Mouse (Mus musculus): ENCODE measurements around the gene Fam98c. TPM values are rescaled to one million over a fixed set of nuclear protein-coding genes. Genes with fewer than 3 reads are reported as not detected.
"Not testable (repeated sequence)": the region's sequence is repeated elsewhere in the genome, so short reads cannot be mapped to it uniquely, and the experiment has no call there.

Gene Fam98c
- polyA plus RNA-seq (2014; fragmentation: Nextera tagmentation; extraction: Ambion mirVana) = 13.9 and 14.4 TPM in 2 replicates

DNA sequence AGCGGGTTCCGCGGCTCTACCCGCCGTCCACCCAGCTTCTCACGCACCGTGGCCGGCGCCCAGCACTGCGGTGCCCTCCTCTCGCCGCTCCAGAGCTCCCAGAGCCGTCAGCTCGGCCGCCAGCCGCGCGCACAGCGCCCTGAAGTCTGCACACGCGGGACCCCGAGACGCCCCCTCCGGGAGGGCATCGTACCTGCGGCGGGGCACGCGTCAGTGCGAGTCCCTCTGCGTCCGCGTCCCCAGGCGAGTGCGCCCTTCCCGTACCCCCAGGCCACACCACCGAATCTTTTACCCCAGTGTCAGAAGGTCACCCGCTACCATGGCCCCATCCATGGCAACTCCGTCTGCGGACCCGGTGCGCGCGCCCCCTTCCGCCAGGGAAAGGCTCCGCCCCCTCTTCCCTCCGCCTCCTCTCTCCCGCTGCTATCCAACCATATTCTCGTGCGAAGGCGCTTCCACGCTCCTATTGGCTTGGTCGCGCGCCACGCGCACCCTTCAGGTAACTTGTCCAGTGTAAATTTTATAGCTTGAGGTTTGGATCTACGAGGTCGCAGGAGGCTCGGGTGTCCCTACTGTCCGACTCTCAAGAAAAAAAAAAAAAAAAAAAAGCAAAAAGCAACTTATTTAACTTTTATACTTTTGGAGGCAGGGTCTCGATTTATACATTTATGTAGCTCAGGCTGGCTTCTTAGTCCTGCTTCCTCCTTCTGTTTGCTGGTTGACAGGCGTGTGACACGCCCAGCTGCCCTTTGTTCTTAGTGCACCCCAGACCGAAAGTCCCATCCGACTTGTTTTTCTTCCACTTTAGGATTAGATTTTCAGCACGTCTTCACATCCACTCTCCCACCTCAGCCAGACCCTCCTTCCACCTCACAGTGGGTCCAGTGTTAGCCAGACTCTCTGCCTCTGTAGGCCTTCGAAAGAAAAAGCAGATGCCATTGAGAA lies at the start of gene Fam98c:
Gene Fam98c (minus strand): TSS at position 397 of the 945 bp plus-strand sequence.
- 4% methylated on average over 54 of the region's 68 CpGs for WGBS
- H3K4me2 ChIP-seq (ENCODE audit: low read length) = peak within 1 kb of the TSS; percentile 93
- peak; percentile 68 for ATAC-seq (ENCODE audit: insufficient number of reproducible peaks, insufficient read depth, low FRiP score, low read depth)
- H3K4me1 ChIP-seq (ENCODE audit: control insufficient read depth in 2 of 2, insufficient read depth in 2 of 2, low read length in 2 of 2) = peaks cover 4 to 7% of the 10 kb centered on the region in 2 experiments; a peak in 2 of 4 replicates
- peaks cover 6% of the 10 kb centered on the region; the same call in 1 of the 2 replicates for H3K9me3 ChIP-seq (ENCODE audit: control insufficient read depth, low read length)
- peaks cover 13% of the 10 kb centered on the region for H3K27me3 ChIP-seq (ENCODE audit: control insufficient read depth, insufficient read depth, low read length)
- no peaks in the 10 kb centered on the region for H3K36me3 ChIP-seq (ENCODE audit: control insufficient read depth, insufficient read depth, low read length)
- peak within 1 kb of the TSS; percentile 62 to 65 for H3K4me3 ChIP-seq (ENCODE audit: control insufficient read depth in 1 of 2, insufficient read depth in 1 of 2, low read depth in 1 of 2, low read length in 2 of 2)
- H3K27ac ChIP-seq (replicated peaks in 1 of 2; ENCODE audit: control insufficient read depth in 1 of 2, insufficient read depth in 1 of 2, low read depth in 2 of 2, low read length in 2 of 2) = peak within 1 kb of the TSS; percentile 20 to 85; a peak in 3 of 4 replicates
- peak within 1 kb of the TSS; percentile 85 for H3K9ac ChIP-seq (ENCODE audit: low read length)

DNA sequence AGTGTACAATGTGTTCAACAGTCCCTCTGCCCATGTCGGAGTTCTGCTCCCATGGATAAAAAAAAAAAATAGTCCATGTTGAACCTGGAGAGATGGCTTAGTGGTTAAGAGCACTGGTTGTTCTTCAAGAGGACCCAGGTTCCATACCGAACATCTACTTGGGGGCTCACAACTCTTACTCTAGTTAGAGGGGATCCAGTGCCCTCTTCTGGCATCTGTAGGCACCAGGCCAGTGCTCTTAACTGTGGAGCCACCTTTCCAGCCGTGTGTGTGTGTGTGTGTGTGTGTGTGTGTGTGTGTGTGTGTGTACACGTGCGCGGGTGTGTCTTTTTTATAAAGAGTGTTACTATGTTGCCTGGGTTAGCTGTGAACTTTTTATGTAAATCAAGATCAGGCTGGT lies 46.5 kb upstream of the Fam98c start:
- no peak overlapping the region for H3K27ac ChIP-seq (replicated peaks in 1 of 2; ENCODE audit: control insufficient read depth in 1 of 2, insufficient read depth in 1 of 2, low read depth in 2 of 2, low read length in 2 of 2)
- H3K4me2 ChIP-seq (ENCODE audit: low read length) = no peak overlapping the region
- WGBS = 85% methylated on average over 6 of the region's 6 CpGs
- H3K9ac ChIP-seq (ENCODE audit: low read length) = no peak overlapping the region
- no peak overlapping the region for H3K4me3 ChIP-seq (ENCODE audit: control insufficient read depth in 1 of 2, insufficient read depth in 1 of 2, low read depth in 1 of 2, low read length in 2 of 2)
- H3K27me3 ChIP-seq (ENCODE audit: control insufficient read depth, insufficient read depth, low read length) = no peaks in the 10 kb centered on the region
- H3K36me3 ChIP-seq (ENCODE audit: control insufficient read depth, insufficient read depth, low read length) = no peaks in the 10 kb centered on the region
- ATAC-seq (ENCODE audit: insufficient number of reproducible peaks, insufficient read depth, low FRiP score, low read depth) = no peak
- no peaks in the 10 kb centered on the region for H3K4me1 ChIP-seq (ENCODE audit: control insufficient read depth in 2 of 2, insufficient read depth in 2 of 2, low read length in 2 of 2)
- no peaks in the 10 kb centered on the region for H3K9me3 ChIP-seq (ENCODE audit: control insufficient read depth, low read length)

DNA sequence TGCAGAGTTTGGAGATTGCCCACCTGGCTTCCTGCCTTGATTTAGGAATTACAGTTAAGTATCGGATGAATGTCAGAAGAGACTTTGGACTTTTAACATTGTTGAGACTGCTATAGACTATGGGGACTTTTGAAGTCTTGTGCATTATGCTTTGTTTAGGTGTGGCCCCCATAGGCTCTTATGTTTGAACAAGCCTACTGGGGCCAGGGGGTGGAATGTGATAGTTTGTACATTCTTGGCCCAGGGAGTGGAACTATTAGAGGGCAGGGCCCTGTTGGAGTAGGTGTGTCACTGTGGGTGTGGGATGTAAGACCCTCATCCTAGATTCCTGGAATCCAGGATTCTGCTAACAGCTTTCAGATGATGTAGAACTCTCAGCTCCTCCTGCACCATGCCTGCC lies 38.2 kb upstream of the Fam98c start:
- H3K36me3 ChIP-seq (ENCODE audit: control insufficient read depth, insufficient read depth, low read length); H3K4me1 ChIP-seq (ENCODE audit: control insufficient read depth in 2 of 2, insufficient read depth in 2 of 2, low read length in 2 of 2); H3K27me3 ChIP-seq (ENCODE audit: control insufficient read depth, insufficient read depth, low read length); H3K27ac ChIP-seq (replicated peaks in 1 of 2; ENCODE audit: control insufficient read depth in 1 of 2, insufficient read depth in 1 of 2, low read depth in 2 of 2, low read length in 2 of 2); H3K4me3 ChIP-seq (ENCODE audit: control insufficient read depth in 1 of 2, insufficient read depth in 1 of 2, low read depth in 1 of 2, low read length in 2 of 2); H3K4me2 ChIP-seq (ENCODE audit: low read length); H3K9me3 ChIP-seq (ENCODE audit: control insufficient read depth, low read length); ATAC-seq (ENCODE audit: insufficient number of reproducible peaks, insufficient read depth, low FRiP score, low read depth); H3K9ac ChIP-seq (ENCODE audit: low read length): not testable (repeated sequence)
- 83% methylated on average over 1 of the region's 1 CpGs for WGBS

DNA sequence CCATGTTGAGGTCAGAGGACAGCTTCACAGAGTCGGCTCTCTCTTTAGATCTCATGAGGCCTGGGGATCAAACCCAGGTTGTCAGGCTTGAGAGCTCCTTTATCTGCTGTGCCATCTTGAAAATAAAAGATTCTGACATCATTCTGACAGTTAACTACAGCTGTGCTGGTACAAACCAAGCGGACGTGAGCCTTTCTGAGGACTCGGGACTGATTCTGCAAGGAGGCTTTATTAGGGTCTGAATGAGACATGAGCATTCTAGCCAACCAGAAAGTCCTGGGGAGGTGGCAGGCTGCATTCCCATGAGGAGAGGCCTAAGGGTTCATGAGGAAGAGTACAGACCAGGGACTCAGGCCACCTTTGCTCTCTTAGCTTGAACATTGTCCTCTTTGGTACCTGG lies 25.3 kb upstream of the Fam98c start:
- H3K4me2 ChIP-seq (ENCODE audit: low read length); H3K4me3 ChIP-seq (ENCODE audit: control insufficient read depth in 1 of 2, insufficient read depth in 1 of 2, low read depth in 1 of 2, low read length in 2 of 2); H3K27me3 ChIP-seq (ENCODE audit: control insufficient read depth, insufficient read depth, low read length); ATAC-seq (ENCODE audit: insufficient number of reproducible peaks, insufficient read depth, low FRiP score, low read depth); H3K9ac ChIP-seq (ENCODE audit: low read length); H3K9me3 ChIP-seq (ENCODE audit: control insufficient read depth, low read length); H3K27ac ChIP-seq (replicated peaks in 1 of 2; ENCODE audit: control insufficient read depth in 1 of 2, insufficient read depth in 1 of 2, low read depth in 2 of 2, low read length in 2 of 2): not testable (repeated sequence)
- Histone ChIP-seq H3K4me1 (ENCODE audit: control insufficient read depth in 2 of 2, insufficient read depth in 2 of 2, low read length in 2 of 2) (peaks cover 6 to 15% of the 10 kb centered on the region in 2 experiments), H3K36me3 (ENCODE audit: control insufficient read depth, insufficient read depth, low read length) (peaks cover 23% of the 10 kb centered on the region)
- WGBS = 87% methylated on average over 4 of the region's 4 CpGs

DNA sequence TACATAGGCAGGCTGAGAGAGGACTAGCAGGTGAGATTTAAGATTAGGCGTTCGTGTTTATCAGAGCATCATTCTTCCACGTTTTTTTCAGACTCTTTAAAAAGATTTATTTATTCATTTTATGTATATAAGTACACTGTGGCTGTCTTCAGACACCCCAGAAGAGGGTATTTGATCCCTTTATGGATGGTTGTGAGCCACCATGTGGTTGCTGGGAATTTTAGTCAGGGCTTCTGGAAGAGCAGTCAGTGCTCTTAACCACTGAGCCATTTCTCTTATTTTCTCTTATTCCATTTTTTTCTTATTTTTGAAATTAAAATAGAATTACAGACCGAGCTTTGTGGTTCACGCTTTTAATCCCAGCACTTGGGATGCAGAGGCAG lies 24.8 kb upstream of the Fam98c start:
- H3K27ac ChIP-seq (replicated peaks in 1 of 2; ENCODE audit: control insufficient read depth in 1 of 2, insufficient read depth in 1 of 2, low read depth in 2 of 2, low read length in 2 of 2) = no peak overlapping the region
- 39% methylated on average over 5 of the region's 5 CpGs for WGBS

DNA sequence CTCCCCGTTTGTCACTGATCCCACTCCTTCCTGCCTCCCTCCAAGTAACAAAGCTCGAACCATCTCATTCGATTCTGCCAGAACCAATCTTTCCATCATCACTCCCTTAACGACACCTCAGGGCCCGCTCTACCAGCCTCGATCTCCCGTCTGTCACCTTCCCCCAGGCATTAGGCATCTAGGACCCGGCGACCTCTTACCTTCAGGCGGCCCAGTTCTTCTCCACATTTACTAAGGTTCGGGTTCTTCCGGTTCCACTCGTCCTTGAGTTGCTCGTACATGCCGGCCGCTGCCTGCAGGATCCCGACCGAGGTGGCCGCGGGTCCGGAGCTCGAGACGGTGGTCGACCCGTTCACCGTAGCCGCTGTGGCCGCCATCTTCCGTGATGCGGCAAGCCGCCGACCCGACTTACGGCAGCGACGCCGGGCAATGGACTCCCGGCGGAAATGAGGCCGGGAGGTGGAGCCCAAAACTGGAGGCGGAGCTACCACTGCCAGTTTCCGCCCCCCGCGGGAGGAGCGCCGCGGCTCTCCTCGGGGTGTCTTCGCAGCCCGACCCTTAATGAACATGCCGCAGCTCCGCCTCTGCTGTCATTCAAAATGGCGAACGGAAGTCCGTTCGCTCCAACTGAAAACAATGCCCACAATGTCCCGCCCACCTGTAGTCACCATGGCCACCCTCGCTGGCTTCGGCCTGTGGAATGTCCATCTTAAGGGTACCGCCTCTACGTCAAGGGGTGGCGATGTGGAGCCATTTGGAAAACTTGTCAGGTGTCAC lies 24.2 kb upstream of the Fam98c start, which contains the start of gene Psmd8:
Gene Psmd8 (minus strand): TSS at position 625 of the 777 bp plus-strand sequence.
- peak within 1 kb of the TSS; percentile 71 to 87 for H3K4me3 ChIP-seq (ENCODE audit: control insufficient read depth in 1 of 2, insufficient read depth in 1 of 2, low read depth in 1 of 2, low read length in 2 of 2)
- no peaks in the 10 kb centered on the region for H3K27me3 ChIP-seq (ENCODE audit: control insufficient read depth, insufficient read depth, low read length)
- peak; percentile 95 for ATAC-seq (ENCODE audit: insufficient number of reproducible peaks, insufficient read depth, low FRiP score, low read depth)
- peak within 1 kb of the TSS; percentile 86 for H3K9ac ChIP-seq (ENCODE audit: low read length)
- H3K4me1 ChIP-seq (ENCODE audit: control insufficient read depth in 2 of 2, insufficient read depth in 2 of 2, low read length in 2 of 2) = peaks cover 6 to 15% of the 10 kb centered on the region in 2 experiments
- H3K36me3 ChIP-seq (ENCODE audit: control insufficient read depth, insufficient read depth, low read length) = peaks cover 33% of the 10 kb centered on the region
- no peaks in the 10 kb centered on the region for H3K9me3 ChIP-seq (ENCODE audit: control insufficient read depth, low read length)
- peak within 1 kb of the TSS; percentile 82 for H3K4me2 ChIP-seq (ENCODE audit: low read length)
- WGBS = under 1% methylated on average over 62 of the region's 62 CpGs
- H3K27ac ChIP-seq (replicated peaks in 1 of 2; ENCODE audit: control insufficient read depth in 1 of 2, insufficient read depth in 1 of 2, low read depth in 2 of 2, low read length in 2 of 2) = peak within 1 kb of the TSS; percentile 34 to 57

More for the DNA sequence above, 24.8 kb upstream of the Fam98c start:
- Histone ChIP-seq H3K4me2 (ENCODE audit: low read length) (peak overlapping the region; percentile 82), H3K9ac (ENCODE audit: low read length) (no peak overlapping the region), H3K27me3 (ENCODE audit: control insufficient read depth, insufficient read depth, low read length) (no peaks in the 10 kb centered on the region), H3K36me3 (ENCODE audit: control insufficient read depth, insufficient read depth, low read length) (peaks cover 27% of the 10 kb centered on the region), H3K9me3 (ENCODE audit: control insufficient read depth, low read length) (no peaks in the 10 kb centered on the region), H3K4me3 (ENCODE audit: control insufficient read depth in 1 of 2, insufficient read depth in 1 of 2, low read depth in 1 of 2, low read length in 2 of 2) (peak overlapping the region; percentile 71 to 87; a peak in 3 of 4 replicates), H3K4me1 (ENCODE audit: control insufficient read depth in 2 of 2, insufficient read depth in 2 of 2, low read length in 2 of 2) (peaks cover 6 to 15% of the 10 kb centered on the region in 2 experiments)
- no peak for ATAC-seq (ENCODE audit: insufficient number of reproducible peaks, insufficient read depth, low FRiP score, low read depth)

DNA sequence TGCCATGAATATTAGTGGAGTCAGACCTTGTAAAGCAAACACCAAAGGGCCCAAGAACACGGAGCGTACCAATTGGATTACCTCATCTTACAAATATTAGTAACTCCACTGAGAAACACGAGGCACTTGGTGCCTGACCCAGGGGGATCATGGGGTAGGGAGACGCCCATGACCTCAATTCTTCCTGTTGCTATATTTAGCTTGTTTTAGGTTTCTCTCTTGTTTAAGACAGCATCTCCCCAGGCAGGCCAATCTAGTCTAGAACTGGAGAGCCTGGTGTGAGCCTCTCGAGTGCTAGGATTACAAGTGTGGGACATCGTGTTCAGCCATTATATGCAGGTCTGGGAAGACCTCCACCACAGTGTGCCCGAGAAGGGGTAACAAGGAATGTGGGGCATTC lies 23.3 kb upstream of the Fam98c start:
- peak overlapping the region; percentile 86 for H3K9ac ChIP-seq (ENCODE audit: low read length)
- H3K4me2 ChIP-seq (ENCODE audit: low read length) = peak overlapping the region; percentile 82
- H3K4me1 ChIP-seq (ENCODE audit: control insufficient read depth in 2 of 2, insufficient read depth in 2 of 2, low read length in 2 of 2) = peaks cover 6 to 15% of the 10 kb centered on the region in 2 experiments
- H3K27ac ChIP-seq (replicated peaks in 1 of 2; ENCODE audit: control insufficient read depth in 1 of 2, insufficient read depth in 1 of 2, low read depth in 2 of 2, low read length in 2 of 2) = no peak overlapping the region
- ATAC-seq (ENCODE audit: insufficient number of reproducible peaks, insufficient read depth, low FRiP score, low read depth) = no peak
- no peaks in the 10 kb centered on the region for H3K27me3 ChIP-seq (ENCODE audit: control insufficient read depth, insufficient read depth, low read length)
- no peaks in the 10 kb centered on the region for H3K9me3 ChIP-seq (ENCODE audit: control insufficient read depth, low read length)
- peak overlapping the region; percentile 29 to 71 for H3K4me3 ChIP-seq (ENCODE audit: control insufficient read depth in 1 of 2, insufficient read depth in 1 of 2, low read depth in 1 of 2, low read length in 2 of 2)
- 24% methylated on average over 7 of the region's 7 CpGs for WGBS
- H3K36me3 ChIP-seq (ENCODE audit: control insufficient read depth, insufficient read depth, low read length) = peaks cover 43% of the 10 kb centered on the region
